Mouse (Mus musculus): ENCODE results near the gene Hhatl.

GRCm38 (mm10) chr9:121760271-121761090 is 31.8 kb downstream of the Hhatl start:
- TF ChIP-seq CTCF (IDR thresholded peaks at IDR 0.05; ENCODE audit: low read depth) (no peak), EP300 (IDR thresholded peaks at IDR 0.05; ENCODE audit: low read depth) (no peak)

All from liver, postnatal 0 days (tissue).